Mouse (Mus musculus): Measurements from ENCODE around the gene Adgrl3.
A peak's percentile ranks its signal among the peaks of the same experiment; 100 is the strongest.
"Not testable (repeated sequence)": the region's sequence is repeated elsewhere in the genome, so short reads cannot be mapped to it uniquely, and the experiment has no call there.

Gene Adgrl3

DNA sequence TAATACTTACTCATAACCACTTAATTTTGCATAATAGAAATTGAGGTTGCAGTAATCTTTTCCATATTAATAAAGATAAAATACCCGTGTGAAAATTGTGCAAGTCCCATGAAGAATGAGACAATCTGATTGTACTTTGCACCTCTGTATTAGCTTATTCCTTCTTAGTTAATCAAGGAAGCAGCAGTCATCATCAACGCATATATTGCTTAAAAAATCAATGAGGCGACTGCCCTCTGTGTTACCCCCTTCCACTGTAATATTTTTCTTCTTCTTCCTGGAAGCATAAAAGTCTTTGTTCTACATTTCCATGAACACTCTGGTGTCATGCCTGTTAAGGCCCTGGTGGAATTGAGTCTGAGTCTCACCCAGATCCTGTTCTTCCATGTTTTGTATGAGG lies 416.4 kb downstream of the Adgrl3 start:
- no peak for DNase-seq

DNA sequence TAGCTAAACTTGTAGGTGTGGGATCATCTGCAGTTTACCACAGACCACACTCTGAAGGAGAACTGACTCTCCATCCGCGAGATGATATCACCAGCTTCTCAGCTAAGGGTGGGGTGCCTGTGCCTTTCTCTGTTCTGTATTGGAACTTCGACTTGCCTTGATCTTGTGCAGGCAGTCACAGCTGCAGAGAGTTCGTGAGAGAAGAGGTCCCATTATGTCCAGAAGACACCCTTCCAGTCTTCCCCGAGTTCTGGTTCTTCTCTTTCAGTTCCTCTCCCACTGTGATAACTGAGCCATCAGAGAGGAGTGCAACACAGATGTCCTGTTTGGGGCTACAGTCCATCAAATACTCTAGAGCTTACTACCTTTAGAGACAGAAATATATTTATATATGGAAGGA lies 422.2 kb downstream of the Adgrl3 start:
- no peak for DNase-seq

DNA sequence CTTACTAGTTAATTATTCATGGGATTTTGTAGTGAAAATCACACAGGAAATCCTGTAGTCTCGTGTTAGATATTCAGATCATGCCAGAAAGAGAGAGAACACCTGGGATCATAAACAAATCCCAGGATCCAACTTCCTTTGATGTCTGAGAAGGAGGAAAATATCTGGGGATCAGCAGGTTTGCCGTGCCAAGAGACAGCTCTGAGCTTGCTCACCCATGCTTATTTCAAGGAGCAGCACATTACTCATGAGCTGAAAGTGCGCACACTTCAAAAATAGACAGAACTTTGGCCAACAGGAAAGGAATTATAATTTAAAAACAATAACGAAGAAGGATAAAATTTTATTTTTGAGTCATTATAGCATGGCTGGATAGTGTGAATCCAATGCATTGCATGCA lies 446.0 kb downstream of the Adgrl3 start:
- DNase-seq, result no peak

DNA sequence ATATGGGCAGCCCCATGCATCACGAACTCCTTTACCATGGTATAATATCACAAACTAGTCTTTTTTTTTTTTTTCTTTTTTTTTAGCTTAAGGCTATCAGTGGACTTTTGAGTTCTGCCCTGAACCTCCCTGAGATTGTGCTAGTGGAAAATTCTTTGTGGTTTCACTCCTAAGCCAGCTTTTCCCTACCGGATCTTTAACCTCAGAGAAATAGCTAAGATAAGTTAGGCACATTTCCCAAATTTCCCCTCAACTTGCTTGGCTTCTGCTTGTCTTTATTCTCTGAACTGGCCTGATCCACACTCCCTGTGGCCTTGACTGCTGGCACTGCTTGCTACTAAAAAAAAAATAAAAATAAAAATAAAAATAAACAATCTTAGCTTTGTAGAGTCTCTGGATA lies 454.7 kb downstream of the Adgrl3 start:
- DNase-seq, result no peak

DNA sequence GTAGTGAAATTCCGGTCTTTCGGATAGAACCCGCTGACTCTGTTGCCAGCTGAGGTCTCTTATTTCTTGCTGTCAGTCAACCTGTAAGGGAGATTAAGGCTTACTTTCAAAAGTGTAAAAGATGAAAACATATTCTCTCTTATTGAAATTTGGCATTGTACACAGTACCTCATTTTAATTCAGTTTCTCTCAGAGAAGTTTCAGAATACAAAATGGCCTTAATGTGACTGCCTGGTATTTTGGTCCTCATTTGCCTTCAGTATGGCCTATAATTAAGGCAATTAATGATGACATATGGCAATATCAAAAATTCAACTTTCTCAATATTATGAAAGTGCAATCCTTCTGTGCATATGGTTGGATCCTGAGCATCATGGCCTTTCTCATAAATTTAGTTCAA lies 455.5 kb downstream of the Adgrl3 start:
- DNase-seq, result no peak

DNA sequence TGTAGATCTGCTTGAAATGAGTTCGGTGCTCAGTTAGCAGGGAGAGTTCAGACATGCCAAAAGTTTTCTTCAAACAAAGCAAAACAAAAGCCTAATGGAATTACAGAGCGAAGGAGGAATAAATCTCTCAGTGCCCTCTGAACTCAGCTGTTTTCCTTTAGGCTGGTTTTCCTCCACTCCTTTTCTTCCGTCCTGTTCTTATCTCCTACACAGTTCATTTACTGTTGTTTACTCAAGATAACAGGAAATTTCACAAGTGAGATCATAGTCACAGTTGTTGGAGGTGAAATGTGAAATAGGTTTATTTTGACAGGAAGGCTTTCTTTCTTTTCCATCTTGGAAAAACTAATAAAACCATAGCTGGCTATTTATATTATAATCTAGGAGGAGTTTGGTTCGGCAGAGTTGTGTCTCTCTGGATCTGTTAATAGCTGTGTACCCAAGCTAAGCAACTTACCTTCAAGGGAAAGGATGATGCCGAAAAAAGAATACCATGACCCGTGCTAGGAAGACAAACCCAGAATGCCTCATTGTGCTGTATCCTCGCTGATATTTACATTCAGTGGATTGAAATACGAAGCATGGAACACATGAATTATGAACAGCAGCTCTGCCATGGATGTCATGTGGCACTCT lies 456.2 kb downstream of the Adgrl3 start:
- DNase-seq, result no peak

DNA sequence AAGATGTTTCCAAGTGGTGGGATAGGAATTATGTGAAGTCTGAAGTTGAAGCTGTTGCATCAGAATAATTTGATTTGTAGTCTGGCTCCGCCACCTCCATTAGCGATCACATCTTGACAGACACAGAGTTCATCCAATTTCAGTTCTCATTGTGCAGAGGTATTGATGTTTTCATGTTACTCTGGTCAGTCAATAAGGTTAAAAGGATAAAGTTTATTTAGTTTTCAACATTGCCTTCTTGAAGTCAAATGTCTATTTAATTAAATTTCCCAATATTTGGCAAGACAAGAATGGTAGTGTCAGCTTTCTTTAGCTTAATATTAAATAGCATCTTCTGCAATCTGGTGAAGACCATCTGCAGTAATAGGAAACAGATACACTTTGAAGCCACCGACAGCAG lies 461.0 kb downstream of the Adgrl3 start:
- DNase-seq, result no peak

DNA sequence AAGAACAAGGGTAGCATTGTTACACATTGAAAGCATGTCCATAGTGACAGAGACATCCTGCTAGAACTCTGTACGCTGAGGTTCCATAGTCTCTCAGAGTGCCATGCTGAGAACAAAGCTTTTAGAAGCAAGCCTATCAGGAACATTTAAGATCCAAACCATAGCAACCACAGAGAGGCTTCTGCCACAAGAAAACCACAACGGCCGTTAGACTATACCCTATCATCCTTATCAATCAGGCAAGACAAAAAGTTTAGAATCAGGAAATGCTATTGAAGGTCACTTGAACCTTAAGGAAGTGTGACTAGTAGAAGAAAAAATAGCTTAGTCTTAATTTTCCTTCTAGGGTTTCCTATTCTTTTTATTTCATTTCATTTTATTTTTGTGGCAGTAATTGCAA lies 464.0 kb downstream of the Adgrl3 start:
- DNase-seq, result no peak

DNA sequence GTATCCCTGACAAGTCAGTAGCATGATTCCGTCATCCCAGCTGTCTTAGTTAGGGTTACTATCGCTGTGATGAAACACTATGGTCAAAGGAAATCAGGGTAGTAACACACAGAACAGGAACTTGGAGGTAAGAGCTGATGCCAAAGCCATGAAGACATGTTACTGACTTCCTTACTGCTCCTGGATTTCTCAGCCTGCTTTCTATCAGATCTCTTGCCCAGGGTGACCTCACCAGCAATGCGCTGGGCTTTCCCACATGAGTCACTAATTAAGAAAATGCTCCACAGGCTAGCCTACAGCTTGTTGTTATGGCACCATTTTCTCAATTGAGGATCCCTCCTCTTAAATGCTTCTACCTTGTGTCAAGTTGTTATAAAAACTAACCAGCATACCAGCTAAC lies 481.1 kb downstream of the Adgrl3 start:
- no peak for DNase-seq

DNA sequence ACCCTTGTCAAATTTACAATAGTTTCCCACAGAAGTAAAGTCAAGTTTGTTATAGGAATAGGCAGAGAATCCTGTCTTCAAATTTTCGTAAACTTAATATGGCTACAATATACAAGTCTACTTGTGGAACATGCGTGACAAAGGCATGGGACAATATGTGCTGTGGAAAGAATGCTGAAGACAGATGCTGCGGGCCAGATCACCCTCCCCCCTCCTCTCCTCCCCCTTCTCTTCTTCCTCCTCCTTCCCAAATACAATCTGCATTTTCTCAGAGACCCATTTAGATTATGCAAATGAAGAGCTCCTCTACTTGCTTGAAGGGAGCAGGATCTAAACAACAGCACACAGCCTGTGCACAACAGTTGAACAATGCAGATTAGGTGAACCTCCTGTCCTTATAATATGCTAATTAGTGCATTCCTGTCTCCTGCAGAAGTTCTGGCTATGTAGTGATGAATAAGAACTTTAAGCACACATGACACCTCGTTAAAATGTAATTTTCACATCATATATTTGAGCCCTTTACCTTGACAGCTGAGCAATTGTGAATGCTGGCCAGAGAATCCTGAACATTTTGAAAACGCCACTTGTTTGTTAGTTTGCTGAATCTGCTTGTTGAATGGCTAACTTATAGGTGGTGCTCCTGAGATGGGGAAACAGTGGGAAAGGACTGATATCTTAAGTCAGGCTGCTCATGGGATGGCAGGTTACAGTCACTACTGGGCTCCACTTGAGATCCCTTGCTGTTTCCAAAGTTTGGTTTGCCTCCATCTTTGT lies 499.0 kb downstream of the Adgrl3 start:
- DNase-seq, result no peak

DNA sequence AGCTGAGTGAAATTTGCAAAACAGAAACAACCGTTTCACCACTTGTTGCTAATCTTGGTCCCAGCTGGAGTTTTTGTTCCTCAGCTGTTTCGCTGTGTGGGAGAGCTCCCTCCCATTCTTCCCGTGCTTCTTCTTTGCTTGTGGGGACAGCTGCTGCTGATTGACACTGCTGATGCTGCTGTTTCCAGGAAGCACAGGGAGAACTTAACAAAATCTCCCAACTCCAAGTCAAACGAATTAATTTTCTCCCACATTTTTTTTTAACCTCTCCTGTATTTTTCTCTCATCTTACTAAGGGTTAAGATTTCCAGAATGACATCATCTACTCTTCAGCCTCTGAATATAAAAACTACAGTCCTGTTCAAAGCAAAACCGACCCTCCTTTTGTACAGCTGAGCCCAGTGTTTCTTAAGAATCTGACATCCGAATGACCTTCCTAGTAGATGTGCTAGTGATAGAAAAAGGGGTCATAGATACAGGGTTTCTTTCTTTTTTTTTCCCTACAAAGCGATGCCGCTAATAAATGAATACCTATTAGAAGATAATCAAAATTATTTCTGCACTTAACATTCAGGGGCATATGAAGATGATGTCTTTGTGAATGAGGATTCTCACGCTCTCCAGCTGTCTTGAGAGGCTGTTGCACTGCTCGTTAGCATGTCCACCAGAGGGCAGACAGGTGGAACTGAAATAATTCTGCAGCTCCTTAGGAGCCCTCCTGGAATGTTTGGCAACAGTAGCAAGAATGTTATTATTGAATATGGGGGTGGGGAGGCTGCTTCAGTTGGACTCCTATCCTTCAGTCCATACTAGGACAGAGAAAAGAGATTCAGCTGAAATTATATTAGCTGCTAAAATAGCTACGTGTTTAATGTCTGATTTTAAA lies 499.8 kb downstream of the Adgrl3 start:
- DNase-seq, result peak; percentile 31 to 39

DNA sequence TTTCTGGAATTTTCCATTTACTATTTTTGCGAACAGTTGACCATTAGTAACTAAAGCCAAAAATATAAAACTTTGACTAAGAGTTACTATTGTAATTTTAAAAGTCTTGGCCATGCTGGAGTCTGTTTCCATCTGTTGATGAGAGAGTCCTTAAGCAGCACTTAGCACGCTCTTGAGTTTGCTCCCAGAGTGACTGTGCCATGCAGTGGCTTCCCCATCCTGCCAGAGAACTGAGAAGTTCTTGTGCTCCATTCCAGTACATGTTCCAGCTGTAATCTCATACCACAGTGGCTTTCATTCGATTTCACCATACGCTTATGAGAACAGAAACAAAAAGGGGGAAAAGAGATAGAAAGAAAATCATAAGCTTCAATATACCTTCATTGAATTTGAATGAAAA lies 502.8 kb downstream of the Adgrl3 start:
- DNase-seq, result no peak

DNA sequence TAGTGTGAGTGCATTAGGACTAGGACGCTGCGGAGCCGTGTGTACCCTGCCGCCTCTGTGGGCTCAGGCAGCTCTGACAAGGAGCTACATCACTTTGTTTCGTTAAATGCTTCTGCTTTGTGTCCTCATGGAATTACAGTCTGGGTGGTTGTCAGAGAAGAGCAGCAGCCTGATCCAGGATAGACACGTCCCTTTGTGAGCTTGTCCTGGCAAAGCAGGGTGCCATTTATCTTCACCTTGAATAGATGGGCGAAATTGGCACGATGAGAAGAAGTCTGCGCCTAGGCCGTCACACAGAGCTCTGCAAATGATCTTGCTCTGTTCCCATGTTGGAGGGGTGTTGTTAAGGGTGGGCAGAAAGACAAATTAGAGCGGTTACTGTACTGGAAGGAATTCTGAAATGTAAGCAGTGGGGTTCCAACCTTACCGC lies 504.6 kb downstream of the Adgrl3 start:
- no peak for DNase-seq

DNA sequence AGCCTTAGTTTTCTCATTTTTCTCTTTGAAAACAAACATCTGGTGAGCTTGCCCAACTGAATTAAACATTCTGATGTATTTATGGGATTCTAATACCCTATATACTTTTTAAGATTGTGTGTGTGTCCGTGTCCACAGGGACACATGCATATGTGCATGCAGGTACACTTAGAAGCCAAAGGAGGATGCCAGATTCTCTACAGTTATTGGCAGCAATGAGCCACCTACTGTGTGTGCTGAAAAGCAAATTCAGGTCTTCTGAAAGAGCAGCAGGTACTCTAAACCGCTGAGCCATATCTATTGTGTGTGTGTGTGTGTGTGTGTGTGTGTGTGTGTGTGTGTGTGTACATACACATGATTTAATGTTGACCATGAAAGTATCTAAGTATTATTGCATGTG lies 505.4 kb downstream of the Adgrl3 start:
- no peak for DNase-seq

DNA sequence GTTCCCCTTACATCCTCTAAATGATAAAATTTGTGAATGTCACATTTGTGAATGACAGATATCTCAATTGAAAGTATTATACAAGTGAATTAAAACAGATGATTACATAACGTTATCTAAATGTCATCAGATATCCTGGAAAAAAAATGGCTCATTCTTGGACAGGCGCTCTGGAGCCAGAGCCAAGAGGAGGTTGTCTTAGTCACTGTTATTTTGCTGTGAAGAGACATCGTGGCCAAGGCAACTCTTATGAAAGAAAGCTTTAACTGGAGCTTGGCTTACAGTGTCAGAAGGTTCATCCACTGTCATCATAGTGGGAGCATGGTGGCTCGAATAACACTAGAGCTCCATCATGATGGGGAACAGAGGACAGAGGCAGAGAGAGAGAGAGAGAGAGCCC lies 511.7 kb downstream of the Adgrl3 start:
- DNase-seq, result peak in 1 of 2 experiments; percentile 13

DNA sequence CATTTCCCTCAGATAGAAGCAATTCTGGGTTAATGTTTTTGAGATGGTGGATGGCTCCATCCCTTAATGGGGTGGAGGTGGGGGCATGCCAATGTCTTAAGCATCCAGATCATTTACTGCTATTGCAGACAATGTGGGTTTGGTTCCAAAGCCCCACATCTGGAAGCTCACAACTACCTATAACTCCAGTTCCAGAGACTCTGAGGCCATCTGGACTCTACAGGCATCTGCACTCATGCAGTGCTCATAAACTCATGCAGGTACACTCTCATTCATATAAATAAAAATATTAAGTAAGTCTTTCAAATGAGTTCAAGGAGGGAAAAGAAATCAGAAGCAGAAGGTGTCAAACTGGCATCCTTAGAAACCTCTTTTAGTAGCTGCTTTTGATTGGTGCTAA lies 530.3 kb downstream of the Adgrl3 start:
- DNase-seq, result no peak

DNA sequence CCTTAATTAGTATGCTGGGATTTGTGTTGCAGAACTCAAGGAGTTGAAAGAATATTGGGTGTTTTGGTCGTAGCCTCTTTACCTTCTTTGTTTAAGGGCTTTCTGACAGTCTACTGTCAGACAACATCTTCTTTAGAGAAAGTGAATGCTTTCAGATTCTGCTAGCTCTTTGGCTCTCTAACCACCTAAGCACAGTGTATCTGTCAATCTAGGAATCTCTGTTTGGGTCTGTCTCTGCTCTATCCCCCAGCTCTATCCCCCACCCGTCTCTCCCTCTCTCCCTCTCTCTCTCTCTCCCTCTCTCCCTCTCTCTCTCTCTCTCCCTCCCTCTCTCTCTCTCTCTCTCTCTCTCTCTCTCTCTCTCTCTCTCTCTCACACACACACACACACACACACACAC lies 535.2 kb downstream of the Adgrl3 start:
- DNase-seq, result not testable (repeated sequence)

DNA sequence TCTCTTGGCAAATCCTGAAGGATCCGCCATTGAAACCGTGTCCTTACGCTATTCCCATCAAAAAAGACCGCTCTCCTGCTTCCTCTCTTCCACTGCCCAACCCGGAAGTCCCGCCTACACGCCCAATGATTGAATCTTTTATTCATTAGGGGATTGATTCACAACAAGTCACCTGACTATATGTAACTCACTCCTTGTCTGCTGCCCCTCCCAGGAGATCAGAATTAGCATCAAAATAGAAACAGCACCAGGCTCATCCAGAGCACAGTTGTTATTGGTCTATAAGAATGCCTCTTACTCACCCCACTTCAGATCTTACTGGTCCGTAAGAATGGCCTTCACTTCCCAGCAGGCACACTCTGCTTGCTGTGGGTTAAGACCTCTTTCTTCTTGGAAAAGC lies 536.1 kb downstream of the Adgrl3 start:
- DNase-seq, result no peak

DNA sequence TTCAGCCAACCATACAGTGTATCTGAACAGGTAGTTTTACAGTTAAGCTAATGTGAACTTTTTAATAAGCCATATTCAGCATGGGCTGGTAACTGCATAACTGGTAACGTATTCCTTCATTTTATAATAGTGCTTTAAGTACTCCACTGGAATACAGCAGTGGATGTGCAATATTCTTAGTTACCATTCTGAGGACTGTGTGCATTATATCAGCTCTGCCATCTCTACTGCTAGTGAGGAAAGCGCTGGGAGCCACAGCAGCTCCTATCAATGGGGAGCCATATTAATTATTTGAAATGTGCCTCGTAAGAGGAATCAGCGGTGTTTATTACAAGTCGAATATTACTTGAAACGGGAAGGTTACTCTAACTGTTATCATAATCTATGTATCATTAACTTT lies 539.0 kb downstream of the Adgrl3 start:
- no peak for DNase-seq

DNA sequence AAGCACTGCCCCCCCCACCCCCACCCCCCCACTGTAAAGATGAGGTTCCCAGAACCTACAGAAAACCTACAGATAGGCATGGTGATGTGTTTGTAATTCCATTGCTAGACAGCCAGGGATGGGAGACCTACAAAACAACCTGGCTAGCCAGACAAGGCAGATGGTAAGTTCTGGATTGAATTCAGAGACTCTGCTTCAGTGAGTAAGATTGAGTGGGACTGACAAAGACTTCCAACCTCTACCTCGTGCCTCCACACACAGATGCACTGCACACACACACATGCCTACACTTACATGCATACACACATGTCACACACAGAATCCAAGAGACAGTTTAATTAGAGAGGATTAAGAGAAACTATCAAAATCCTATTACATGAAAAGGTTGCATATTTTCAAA lies 544.4 kb downstream of the Adgrl3 start:
- DNase-seq, result peak; percentile 32 to 33

DNA sequence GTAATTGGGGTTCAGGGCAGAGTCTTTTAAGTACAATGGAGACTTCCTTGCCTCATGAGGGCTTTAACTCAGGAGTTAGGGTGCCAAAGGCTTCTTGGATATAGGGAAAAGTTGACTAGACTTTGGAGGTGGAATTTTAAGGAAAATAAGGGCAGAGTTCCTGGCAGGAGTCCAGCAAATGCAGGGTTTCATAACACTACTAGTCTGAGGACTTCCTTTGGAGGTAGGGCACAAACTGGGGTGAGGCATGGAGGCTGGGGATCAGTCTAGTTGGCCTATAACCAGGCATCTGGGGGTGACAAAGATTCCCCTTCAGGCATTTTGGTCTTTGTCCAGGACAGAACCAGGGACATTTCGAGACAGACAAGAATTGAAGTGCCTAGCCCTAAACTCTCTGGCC lies 546.6 kb downstream of the Adgrl3 start:
- DNase-seq, result no peak

DNA sequence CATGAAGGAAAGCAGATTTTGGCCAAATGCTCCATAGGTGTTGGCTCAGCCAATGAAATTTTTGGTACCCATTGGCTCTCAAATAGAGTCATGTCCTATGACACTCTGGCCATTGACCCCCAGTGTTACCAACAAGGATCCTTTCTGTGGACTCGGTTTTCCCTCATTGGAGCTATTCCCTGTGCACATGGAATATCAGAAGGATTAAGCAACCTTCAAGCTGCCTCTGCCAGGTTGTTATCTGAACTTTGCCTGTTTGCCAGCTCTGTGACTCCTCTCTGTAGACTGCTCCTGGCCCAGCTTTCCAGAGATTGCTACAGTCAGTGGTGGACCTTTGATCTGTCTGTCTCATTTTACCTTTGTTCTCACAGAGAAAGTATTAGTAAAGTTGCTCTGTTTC lies 548.8 kb downstream of the Adgrl3 start:
- no peak for DNase-seq

DNA sequence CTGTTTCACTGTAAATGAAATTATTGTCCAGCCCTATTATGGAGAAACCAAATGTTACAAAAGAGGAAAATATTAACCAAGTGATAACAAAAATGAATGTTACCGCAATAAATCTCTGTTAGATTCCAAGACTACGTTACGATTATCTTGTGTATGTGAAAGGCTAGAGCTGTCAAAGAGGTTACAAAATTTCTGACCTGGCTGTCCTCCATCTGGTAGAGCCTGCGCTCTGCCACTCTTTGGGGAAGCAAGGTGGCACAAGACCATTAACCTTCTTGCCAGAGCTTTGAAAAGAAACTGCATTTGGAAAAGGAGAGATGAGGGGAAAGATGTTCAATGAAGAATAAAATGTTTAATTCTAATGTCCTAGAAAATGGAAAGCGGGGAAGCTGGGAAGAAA lies 562.9 kb downstream of the Adgrl3 start:
- no peak for DNase-seq

DNA sequence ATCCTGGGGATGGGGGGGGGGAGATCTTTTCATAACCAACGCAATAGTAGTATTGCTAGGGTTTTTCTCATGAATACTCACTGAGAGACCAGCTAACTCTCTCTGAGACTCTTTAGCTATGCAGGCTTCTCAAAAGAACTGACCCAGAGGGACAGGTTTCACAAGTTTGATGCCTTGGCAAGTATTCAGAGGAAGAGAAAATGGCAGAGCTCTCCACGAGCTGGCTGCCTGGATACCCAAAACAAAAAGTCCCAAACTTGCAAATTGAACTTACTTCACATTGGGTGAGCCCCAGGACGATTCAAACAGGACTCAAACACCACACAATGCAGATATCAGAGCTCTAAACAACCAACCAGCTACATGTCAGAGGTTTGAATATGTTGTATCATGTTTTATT lies 563.5 kb downstream of the Adgrl3 start:
- no peak for DNase-seq

All from cerebellum, adult 18-20 months (tissue).